Mouse (Mus musculus): ENCODE results near the gene Itga11.

- no peak for TF ChIP-seq CTCF (IDR thresholded peaks at IDR 0.05; ENCODE audit: low read depth)
- no peak for TF ChIP-seq EP300 (optimal IDR thresholded peaks at IDR 0.05)
These were observed 47.6 kb downstream of the Itga11 start for GRCm38 (mm10) chr9:62725247-62725646.
